Mouse (Mus musculus): ENCODE measurements around the gene Dgki.

The Dgki gene

DNA sequence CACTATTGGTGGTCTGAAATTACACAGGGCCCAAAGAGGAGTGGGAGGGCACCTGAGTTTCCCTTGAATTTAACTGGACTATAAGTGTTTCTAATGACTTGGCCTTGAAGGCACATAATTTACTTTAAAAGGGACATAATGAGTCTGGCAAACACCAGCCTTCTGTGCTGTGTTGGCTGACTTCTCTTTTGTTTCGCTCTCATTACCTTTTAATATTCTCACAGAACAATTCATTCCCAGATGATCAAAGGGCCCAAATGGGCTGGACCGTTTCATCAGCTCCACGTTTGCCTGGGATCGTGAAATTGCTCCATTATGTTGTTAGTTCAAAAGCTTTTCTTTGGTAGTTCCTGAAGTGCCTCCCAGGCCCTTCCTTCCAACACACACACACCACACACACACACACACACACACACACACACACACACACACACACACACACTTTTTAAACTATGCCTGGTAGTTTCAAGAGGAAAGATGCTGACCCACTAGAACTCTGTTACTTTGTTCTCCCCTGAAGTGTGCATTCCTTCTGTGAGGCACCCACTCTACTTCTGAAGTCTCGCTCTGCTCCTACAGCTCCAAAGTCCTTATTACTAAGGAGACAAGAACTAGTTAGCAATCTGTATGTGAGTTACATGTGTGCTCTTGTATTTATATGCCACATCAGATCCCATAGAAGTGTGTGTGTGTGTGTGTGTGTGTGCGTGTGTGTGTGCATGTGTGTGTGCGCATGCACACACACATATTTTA lies 491.5 kb downstream of the Dgki start:
- no peak for DNase-seq (ENCODE audit: low spot score)

DNA sequence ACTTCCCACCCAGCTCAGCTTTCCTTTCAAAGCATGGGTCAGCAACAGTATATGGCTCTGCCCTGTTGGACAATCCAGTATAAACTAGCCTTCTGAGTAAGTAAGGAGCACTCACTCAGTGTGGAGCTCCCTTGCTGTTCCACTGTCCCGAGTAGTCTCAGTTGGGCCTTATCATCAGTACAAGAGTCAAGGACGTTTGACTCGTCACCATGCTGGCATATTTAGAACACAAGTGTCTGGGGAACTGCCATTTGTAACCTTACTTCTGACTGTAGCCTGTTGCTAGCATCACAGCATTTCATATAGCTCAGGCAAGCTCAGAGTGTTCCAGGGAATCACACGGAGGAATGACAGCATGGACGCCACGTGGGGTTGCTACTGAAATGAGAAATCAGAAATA lies 493.1 kb downstream of the Dgki start:
- no peak for DNase-seq (ENCODE audit: low spot score)

- DNase-seq (ENCODE audit: low spot score): no peak
These were observed 499.6 kb downstream of the Dgki start for GRCm38 (mm10) chr6:36800309-36800946.

DNA sequence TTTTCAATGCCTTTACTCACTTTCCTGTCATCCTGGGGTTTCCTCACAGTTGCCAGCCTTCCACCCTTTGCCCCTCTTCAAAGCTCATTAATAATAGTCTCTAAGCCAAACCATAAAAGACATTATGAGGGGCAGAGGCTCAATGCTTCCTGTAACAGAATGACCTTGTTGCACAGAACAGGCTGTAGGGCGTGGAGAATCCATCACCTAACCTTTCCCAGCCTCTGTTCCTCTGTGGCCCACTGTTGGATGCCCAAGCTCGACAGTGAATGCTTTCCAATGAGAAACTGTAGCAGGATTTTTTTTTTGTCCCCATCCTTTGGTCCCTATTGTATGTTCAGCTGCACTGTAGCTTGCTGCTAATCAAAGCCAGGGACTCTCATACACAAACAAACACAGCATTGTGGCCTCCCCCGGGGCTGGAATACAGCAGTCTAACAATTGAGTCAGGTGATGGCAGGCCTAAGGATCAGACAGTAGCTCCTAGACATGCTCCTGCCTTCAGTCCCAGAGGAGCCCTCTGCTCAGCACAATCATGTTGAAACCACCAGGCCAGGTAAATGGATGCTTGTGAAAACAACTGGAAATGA lies 502.8 kb downstream of the Dgki start:
- no peak for DNase-seq (ENCODE audit: low spot score)

Measured in left cerebral cortex, adult 11 months (tissue).